Mouse (Mus musculus): ENCODE results near the gene Slc44a2.

The Slc44a2 gene

GRCm38 (mm10) chr9:21368131-21368584 is 47.7 kb downstream of the Slc44a2 start:
- peak; percentile 80 to 90 for DNase-seq (ENCODE audit: inconsistent age in 2 of 2, low spot score in 1 of 2)

GRCm38 (mm10) chr9:21369080-21369479 is 48.6 kb downstream of the Slc44a2 start:
- peak in 1 of 2 experiments; percentile 48 for DNase-seq (ENCODE audit: inconsistent age in 2 of 2, low spot score in 1 of 2)

GRCm38 (mm10) chr9:21370876-21371275 is 50.4 kb downstream of the Slc44a2 start:
- no peak for DNase-seq (ENCODE audit: inconsistent age in 2 of 2, low spot score in 1 of 2)

- DNase-seq (ENCODE audit: inconsistent age in 2 of 2, low spot score in 1 of 2): no peak
These were observed 52.0 kb downstream of the Slc44a2 start for GRCm38 (mm10) chr9:21372508-21372907.

GRCm38 (mm10) chr9:21379195-21379594 is 58.7 kb downstream of the Slc44a2 start:
- DNase-seq (ENCODE audit: inconsistent age in 2 of 2, low spot score in 1 of 2): no peak

GRCm38 (mm10) chr9:21380868-21381267 is 60.4 kb downstream of the Slc44a2 start:
- no peak for DNase-seq (ENCODE audit: inconsistent age in 2 of 2, low spot score in 1 of 2)

GRCm38 (mm10) chr9:21383966-21384365 is 63.5 kb downstream of the Slc44a2 start:
- DNase-seq (ENCODE audit: inconsistent age in 2 of 2, low spot score in 1 of 2): no peak

- DNase-seq (ENCODE audit: inconsistent age in 2 of 2, low spot score in 1 of 2): no peak
These were observed 72.2 kb downstream of the Slc44a2 start for GRCm38 (mm10) chr9:21392646-21393175.

- DNase-seq (ENCODE audit: inconsistent age in 2 of 2, low spot score in 1 of 2): no peak
These were observed 75.2 kb downstream of the Slc44a2 start for GRCm38 (mm10) chr9:21395692-21396091.

GRCm38 (mm10) chr9:21397170-21397569 is 76.7 kb downstream of the Slc44a2 start:
- no peak for DNase-seq (ENCODE audit: inconsistent age in 2 of 2, low spot score in 1 of 2)

GRCm38 (mm10) chr9:21401042-21401441 is 80.5 kb downstream of the Slc44a2 start:
- no peak for DNase-seq (ENCODE audit: inconsistent age in 2 of 2, low spot score in 1 of 2)

GRCm38 (mm10) chr9:21402764-21403253 is 82.3 kb downstream of the Slc44a2 start:
- DNase-seq (ENCODE audit: inconsistent age in 2 of 2, low spot score in 1 of 2): no peak

- DNase-seq (ENCODE audit: inconsistent age in 2 of 2, low spot score in 1 of 2): no peak
These were observed 83.2 kb downstream of the Slc44a2 start for GRCm38 (mm10) chr9:21403745-21404144.
